Mouse (Mus musculus): ENCODE data around the gene Rnf7. TPM values are rescaled to one million over a fixed set of nuclear protein-coding genes. Genes with fewer than 3 reads are reported as not detected.

Gene Rnf7
- total and polyA plus RNA-seq, 2 experiments, result 63.4 to 65.5 TPM

GRCm38 (mm10) chr9:96461607-96462006 is 16.9 kb downstream of the Rnf7 start:
- H3K36me3 ChIP-seq (ENCODE audit: control insufficient read depth, insufficient read depth, low read length), result no peaks in the 10 kb centered on the region
- no peak overlapping the region for H3K9ac ChIP-seq (ENCODE audit: low read depth, low read length)
- H3K4me3 ChIP-seq (ENCODE audit: insufficient read depth, low read depth, low read length), result no peak overlapping the region
- no peak for DNase-seq (ENCODE audit: extremely low read depth, low read depth, low spot score)
- 41% methylated on average over 1 of the region's 1 CpGs for WGBS
- 0 out of 2 replicates have a peak, but pooled peaks cover 2% of the 10 kb centered on the region for H3K4me1 ChIP-seq (ENCODE audit: control insufficient read depth, insufficient read depth, low read length)
- H3K27me3 ChIP-seq (ENCODE audit: control insufficient read depth, insufficient read depth, low read length), result no peaks in the 10 kb centered on the region
- no peak overlapping the region for H3K27ac ChIP-seq (replicated peaks; ENCODE audit: insufficient read depth, low read depth, low read length)
- TF ChIP-seq CTCF (IDR thresholded peaks at IDR 0.05; ENCODE audit: low read depth, low read length) (no peak), POLR2A (IDR thresholded peaks at IDR 0.05; ENCODE audit: extremely low read depth, insufficient read depth, low read length) (no peak)
- H3K79me2 ChIP-seq (ENCODE audit: control insufficient read depth, insufficient read depth, low read length), result no peaks in the 10 kb centered on the region

GRCm38 (mm10) chr9:96460117-96460865 is 18.2 kb downstream of the Rnf7 start:
- TF ChIP-seq POLR2A (IDR thresholded peaks at IDR 0.05; ENCODE audit: extremely low read depth, insufficient read depth, low read length) (no peak), CTCF (IDR thresholded peaks at IDR 0.05; ENCODE audit: low read depth, low read length) (no peak)
- H3K9ac ChIP-seq (ENCODE audit: low read depth, low read length), result no peak overlapping the region
- 0 out of 2 replicates have a peak, but pooled peaks cover 2% of the 10 kb centered on the region for H3K4me1 ChIP-seq (ENCODE audit: control insufficient read depth, insufficient read depth, low read length)
- no peak overlapping the region for H3K4me3 ChIP-seq (ENCODE audit: insufficient read depth, low read depth, low read length)
- WGBS, result 80% methylated on average over 10 of the region's 10 CpGs
- H3K79me2 ChIP-seq (ENCODE audit: control insufficient read depth, insufficient read depth, low read length), result no peaks in the 10 kb centered on the region
- H3K36me3 ChIP-seq (ENCODE audit: control insufficient read depth, insufficient read depth, low read length), result no peaks in the 10 kb centered on the region
- H3K27me3 ChIP-seq (ENCODE audit: control insufficient read depth, insufficient read depth, low read length), result peaks cover 7% of the 10 kb centered on the region
- H3K27ac ChIP-seq (replicated peaks; ENCODE audit: insufficient read depth, low read depth, low read length), result no peak overlapping the region
- no peak for DNase-seq (ENCODE audit: extremely low read depth, low read depth, low spot score)

GRCm38 (mm10) chr9:96455618-96456017 is 22.9 kb downstream of the Rnf7 start:
- no peaks in the 10 kb centered on the region for H3K79me2 ChIP-seq (ENCODE audit: control insufficient read depth, insufficient read depth, low read length)
- 90% methylated on average over 8 of the region's 8 CpGs for WGBS
- no peak overlapping the region for H3K9ac ChIP-seq (ENCODE audit: low read depth, low read length)
- TF ChIP-seq POLR2A (IDR thresholded peaks at IDR 0.05; ENCODE audit: extremely low read depth, insufficient read depth, low read length) (no peak), CTCF (IDR thresholded peaks at IDR 0.05; ENCODE audit: low read depth, low read length) (no peak)
- no peak overlapping the region for H3K27ac ChIP-seq (replicated peaks; ENCODE audit: insufficient read depth, low read depth, low read length)
- H3K4me3 ChIP-seq (ENCODE audit: insufficient read depth, low read depth, low read length), result no peak overlapping the region
- no peaks in the 10 kb centered on the region for H3K36me3 ChIP-seq (ENCODE audit: control insufficient read depth, insufficient read depth, low read length)
- no peak for DNase-seq (ENCODE audit: extremely low read depth, low read depth, low spot score)
- no peaks in the 10 kb centered on the region for H3K4me1 ChIP-seq (ENCODE audit: control insufficient read depth, insufficient read depth, low read length)
- H3K27me3 ChIP-seq (ENCODE audit: control insufficient read depth, insufficient read depth, low read length), result peaks cover 14% of the 10 kb centered on the region

GRCm38 (mm10) chr9:96452956-96453355 is 25.5 kb downstream of the Rnf7 start:
- Histone ChIP-seq H3K27ac (replicated peaks; ENCODE audit: insufficient read depth, low read depth, low read length) (no peak overlapping the region), H3K4me1 (ENCODE audit: control insufficient read depth, insufficient read depth, low read length) (no peaks in the 10 kb centered on the region), H3K9ac (ENCODE audit: low read depth, low read length) (no peak overlapping the region), H3K36me3 (ENCODE audit: control insufficient read depth, insufficient read depth, low read length) (no peaks in the 10 kb centered on the region), H3K79me2 (ENCODE audit: control insufficient read depth, insufficient read depth, low read length) (no peaks in the 10 kb centered on the region), H3K4me3 (ENCODE audit: insufficient read depth, low read depth, low read length) (no peak overlapping the region), H3K27me3 (ENCODE audit: control insufficient read depth, insufficient read depth, low read length) (peaks cover 14% of the 10 kb centered on the region)
- 76% methylated on average over 4 of the region's 4 CpGs for WGBS
- TF ChIP-seq POLR2A (IDR thresholded peaks at IDR 0.05; ENCODE audit: extremely low read depth, insufficient read depth, low read length), result no peak
- no peak for TF ChIP-seq CTCF (IDR thresholded peaks at IDR 0.05; ENCODE audit: low read depth, low read length)
- DNase-seq (ENCODE audit: extremely low read depth, low read depth, low spot score), result no peak

GRCm38 (mm10) chr9:96450900-96451720 is 27.4 kb downstream of the Rnf7 start:
- 62% methylated on average over 12 of the region's 12 CpGs for WGBS
- Histone ChIP-seq H3K36me3 (ENCODE audit: control insufficient read depth, insufficient read depth, low read length) (no peaks in the 10 kb centered on the region), H3K27me3 (ENCODE audit: control insufficient read depth, insufficient read depth, low read length) (peaks cover 13% of the 10 kb centered on the region), H3K79me2 (ENCODE audit: control insufficient read depth, insufficient read depth, low read length) (no peaks in the 10 kb centered on the region), H3K9ac (ENCODE audit: low read depth, low read length) (no peak overlapping the region), H3K4me3 (ENCODE audit: insufficient read depth, low read depth, low read length) (no peak overlapping the region), H3K27ac (replicated peaks; ENCODE audit: insufficient read depth, low read depth, low read length) (no peak overlapping the region), H3K4me1 (ENCODE audit: control insufficient read depth, insufficient read depth, low read length) (no peaks in the 10 kb centered on the region)
- TF ChIP-seq CTCF (IDR thresholded peaks at IDR 0.05; ENCODE audit: low read depth, low read length) (no peak), POLR2A (IDR thresholded peaks at IDR 0.05; ENCODE audit: extremely low read depth, insufficient read depth, low read length) (no peak)
- DNase-seq (ENCODE audit: extremely low read depth, low read depth, low spot score), result no peak

All from liver, adult 2 months (tissue).